Mouse (Mus musculus) lung, adult 2 months (tissue): ENCODE results near the gene 4930503B20Rik. TPM values are rescaled to one million over a fixed set of nuclear protein-coding genes. Genes with fewer than 3 reads are reported as not detected.

ENCODE experiments used
- DNase-seq: peaks from one replicate; pipeline ENCODE4 v3.0.0; 2022
- H3K4me1 ChIP-seq: fragments of 200-500 bp; 2 replicates; pipeline ENCODE4 v1.6.1; 2011; ENCODE audit warnings: low read length; ENCODE audit not compliant: control insufficient read depth, insufficient read depth
- H3K4me3 ChIP-seq: fragments of 200-500 bp; replicated peaks from 2 replicates; pipeline ENCODE3; 2011; ENCODE audit warnings: low read depth, mild to moderate bottlenecking, control low read depth, low read length; ENCODE audit errors: extremely low read depth
- CTCF ChIP-seq: fragments of 200-500 bp; IDR thresholded peaks from 2 replicates; pipeline ENCODE4 v1.5.1; 2011; ENCODE audit warnings: mild to moderate bottlenecking, low read length, control low read depth; ENCODE audit not compliant: insufficient read depth
- POLR2A ChIP-seq: fragments of 200-500 bp; IDR thresholded peaks from 2 replicates; pipeline ENCODE4 v1.6.1; 2011; ENCODE audit warnings: low read depth, mild to moderate bottlenecking, control low read depth, low read length, borderline replicate concordance; ENCODE audit errors: extremely low read depth
- WGBS: fragments of 180-500 bp; shearing (Covaris S2); methylation state at CpG from one replicate; pipeline ENCODE4 v1.1.7; 2018; 5-methylcytosine and 5-hydroxymethylcytosine counted together
- polyA plus RNA-seq: library from polyadenylated mRNA; depleted of rRNA; stranded (reverse); fragments of >200 nt; gene quantifications from 2 replicates; pipeline ENCODE4 v1.2.3, GENCODE M21; 2012; rRNA removed

The 4930503B20Rik gene
- polyA plus RNA-seq, 1 experiment, result not detected

- no peak overlapping the region for H3K4me3 ChIP-seq
- TF ChIP-seq POLR2A (no peak), CTCF (no peak)
- H3K4me1 ChIP-seq, result no peaks in the 10 kb centered on the region
- no peak for DNase-seq
- WGBS, result 27% methylated on average over 1 of the region's 1 CpGs
Measured at GRCm38 (mm10) chr3:146607368-146607767, 43.7 kb downstream of the 4930503B20Rik start.

GRCm38 (mm10) chr3:146604647-146605046, 46.5 kb downstream of the 4930503B20Rik start:
- no peak for DNase-seq
- 79% methylated on average over 9 of the region's 9 CpGs for WGBS
- Histone ChIP-seq H3K4me3 (no peak overlapping the region), H3K4me1 (no peaks in the 10 kb centered on the region)
- TF ChIP-seq POLR2A (no peak), CTCF (no peak)

GRCm38 (mm10) chr3:146602531-146602930, 48.6 kb downstream of the 4930503B20Rik start:
- no peak for TF ChIP-seq CTCF
- no peak for DNase-seq
- WGBS, result 82% methylated on average over 3 of the region's 3 CpGs
- H3K4me1 ChIP-seq, result no peaks in the 10 kb centered on the region
- no peak overlapping the region for H3K4me3 ChIP-seq

GRCm38 (mm10) chr3:146601205-146601604, 49.9 kb downstream of the 4930503B20Rik start:
- Histone ChIP-seq H3K4me1 (no peaks in the 10 kb centered on the region), H3K4me3 (no peak overlapping the region)
- TF ChIP-seq POLR2A (no peak), CTCF (no peak)
- no peak for DNase-seq
- 61% methylated on average over 2 of the region's 2 CpGs for WGBS

GRCm38 (mm10) chr3:146599198-146599900, 51.8 kb downstream of the 4930503B20Rik start:
- WGBS, result 77% methylated on average over 6 of the region's 6 CpGs
- TF ChIP-seq POLR2A (no peak), CTCF (no peak)
- H3K4me1 ChIP-seq, result no peaks in the 10 kb centered on the region
- no peak overlapping the region for H3K4me3 ChIP-seq
- DNase-seq, result no peak

- Histone ChIP-seq H3K4me3 (peak overlapping the region; percentile 58), H3K4me1 (no peaks in the 10 kb centered on the region)
- WGBS, result 42% methylated on average over 6 of the region's 6 CpGs
- no peak for DNase-seq
- no peak for TF ChIP-seq CTCF
- TF ChIP-seq POLR2A, result no peak
Measured at GRCm38 (mm10) chr3:146598411-146598810, 52.7 kb downstream of the 4930503B20Rik start.

GRCm38 (mm10) chr3:146596864-146597263, 54.3 kb downstream of the 4930503B20Rik start:
- Histone ChIP-seq H3K4me1 (no peaks in the 10 kb centered on the region), H3K4me3 (no peak overlapping the region)
- DNase-seq, result no peak
- TF ChIP-seq POLR2A (no peak), CTCF (no peak)
- WGBS, result 91% methylated on average over 7 of the region's 7 CpGs

- DNase-seq, result no peak
- Histone ChIP-seq H3K4me1 (no peaks in the 10 kb centered on the region), H3K4me3 (no peak overlapping the region)
- WGBS, result 83% methylated on average over 8 of the region's 8 CpGs
- TF ChIP-seq POLR2A (no peak), CTCF (no peak)
Measured at GRCm38 (mm10) chr3:146596387-146596786, 54.7 kb downstream of the 4930503B20Rik start.

GRCm38 (mm10) chr3:146595440-146595839, 55.7 kb downstream of the 4930503B20Rik start:
- no peak for DNase-seq
- TF ChIP-seq CTCF (no peak), POLR2A (no peak)
- Histone ChIP-seq H3K4me1 (no peaks in the 10 kb centered on the region), H3K4me3 (no peak overlapping the region)
- 85% methylated on average over 6 of the region's 6 CpGs for WGBS

Other genes starting within 250 kb of the 4930503B20Rik start
- gene Ssx2ip, start 246.7 kb downstream of the 4930503B20Rik start, polyA plus RNA-seq, result 5.9 and 7.2 TPM in 2 replicates
- gene Ctbs, start 201.5 kb downstream of the 4930503B20Rik start, polyA plus RNA-seq, result 4.9 and 5.6 TPM in 2 replicates
- 0.85 and 0.88 TPM in 2 replicates for gene Spata1, start 151.6 kb downstream of the 4930503B20Rik start, polyA plus RNA-seq
- gene Gng5, start 151.5 kb downstream of the 4930503B20Rik start, polyA plus RNA-seq, result 341 and 495 TPM in 2 replicates
- gene Rpf1, start 129.9 kb downstream of the 4930503B20Rik start, polyA plus RNA-seq, result 7.0 and 10.4 TPM in 2 replicates
- 0.40 and 0.82 TPM in 2 replicates for gene Uox, start 80.9 kb downstream of the 4930503B20Rik start, polyA plus RNA-seq
- gene Dnase2b, start 35.7 kb downstream of the 4930503B20Rik start, polyA plus RNA-seq, result 0.04 TPM in 1 of 2 replicates, not detected in the other
- 0.11 and 0.17 TPM in 2 replicates for gene Samd13, start 34.3 kb upstream of the 4930503B20Rik start, polyA plus RNA-seq
- 21.2 and 26.1 TPM in 2 replicates for gene Prkacb, start 161.7 kb upstream of the 4930503B20Rik start, polyA plus RNA-seq
- 7.0 and 9.2 TPM in 2 replicates for gene Ttll7, start 201.1 kb upstream of the 4930503B20Rik start, polyA plus RNA-seq